9 mouse cellular contexts compared by ENCODE assay signal in genomic region chr5:113956510-113956909, GRCm38 (mm10). TPM values are rescaled to one million over a fixed set of nuclear protein-coding genes. Genes with fewer than 3 reads are reported as not detected.
DNase-seq lines count a peak whose midpoint lies in the region; ATAC-seq lines count a peak whose summit lies in the region.
"Had no signal": no experiment of that assay in that cellular context is flagged by ENCODE, and none has a peak within 500 bp of the region (broad histone marks: within the 10 kb centered on the region; RNA-seq: fewer than 3 reads in every experiment).

No protein-coding gene starts in this region.

- H3K9me3 ChIP-seq in hindbrain, embryonic 14.5 days (ENCODE audit: control insufficient read depth, low read length): no peaks in the 10 kb centered on the region

- H3K27ac ChIP-seq in hindbrain, embryonic 14.5 days: no peak overlapping the region

- no peaks in the 10 kb centered on the region for H3K4me1 ChIP-seq in hindbrain, embryonic 14.5 days (replicated peaks; ENCODE audit: control insufficient read depth, insufficient read depth, low read length)

- H3K36me3 ChIP-seq in hindbrain, embryonic 14.5 days (replicated peaks; ENCODE audit: control insufficient read depth, insufficient read depth): peaks cover 61% of the 10 kb centered on the region

- no peak overlapping the region for H3K9ac ChIP-seq in hindbrain, embryonic 14.5 days

- H3K4me2 ChIP-seq in hindbrain, embryonic 14.5 days (replicated peaks): no peak overlapping the region

- DNase-seq in R1 (ENCODE audit: low read depth, low spot score): peak; percentile 90
- DNase-seq in cerebellum, adult 8-10 months: peak; percentile 78
- DNase-seq in hindbrain, embryonic 14.5 days (ENCODE audit: low spot score): peak; percentile 93
- DNase-seq in left cerebral cortex, adult 11 months (ENCODE audit: low spot score): peak; percentile 40
- peak; percentile 70 for DNase-seq in skeletal muscle tissue, adult 2 months (ENCODE audit: low read depth, low spot score)
- DNase-seq in yolk sac, embryonic 10.5 days (ENCODE audit: low spot score): peak; percentile 72

- no peaks in the 10 kb centered on the region for H3K27me3 ChIP-seq in hindbrain, embryonic 14.5 days (ENCODE audit: control insufficient read depth, insufficient read depth, low read length)

- ATAC-seq in frontal cortex, adult (ENCODE audit: low TSS enrichment): peak; percentile 41; the same call in 1 of the 2 replicates
- ATAC-seq in hindbrain, embryonic 14.5 days (ENCODE audit: low FRiP score): peak; percentile 70; the same call in 1 of the 2 replicates
- ATAC-seq in megakaryocyte-erythroid progenitor cell, adult 5-6 weeks (replicated peaks; ENCODE audit: low FRiP score, low TSS enrichment, poor library complexity, severe bottlenecking): peak; percentile 47

- WGBS in hindbrain, embryonic 14.5 days: 6% methylated on average over 4 of the region's 4 CpGs

- no peak overlapping the region for H3K4me3 ChIP-seq in hindbrain, embryonic 14.5 days (replicated peaks; ENCODE audit: low read length)
- H3K4me3 ChIP-seq: myocyte had no signal

RNA-seq across cellular contexts. Expression of gene Ssh1, which starts 37.2 kb away (rescaled TPM):
- 17.8 and 19.4 TPM in 2 replicates for polyA plus RNA-seq in hindbrain, embryonic 14.5 days (2014; fragmentation: Nextera tagmentation; extraction: Ambion mirVana)
- total RNA-seq in megakaryocyte-erythroid progenitor cell, adult 5-6 weeks (2014; fragmentation: Nextera tagmentation): 12.5 and 20.6 TPM in 2 replicates
- total RNA-seq in megakaryocyte-erythroid progenitor cell, adult 5-6 weeks (2017): 3.7 and 5.1 TPM in 2 replicates

RNA-seq across cellular contexts. Expression of gene Dao, which starts 47.0 kb away (rescaled TPM):
- not detected in 2 replicates for polyA plus RNA-seq in hindbrain, embryonic 14.5 days (2014; fragmentation: Nextera tagmentation; extraction: Ambion mirVana)
- not detected in 2 replicates for total RNA-seq in megakaryocyte-erythroid progenitor cell, adult 5-6 weeks (2014; fragmentation: Nextera tagmentation)
- not detected in 2 replicates for total RNA-seq in megakaryocyte-erythroid progenitor cell, adult 5-6 weeks (2017)
- polyA plus RNA-seq: myocyte had no signal

RNA-seq across cellular contexts. Expression of gene Coro1c, which starts 48.0 kb away (rescaled TPM):
- 172 and 177 TPM in 2 replicates for polyA plus RNA-seq in hindbrain, embryonic 14.5 days (2014; fragmentation: Nextera tagmentation; extraction: Ambion mirVana)
- 56.5 and 80.4 TPM in 2 replicates for total RNA-seq in megakaryocyte-erythroid progenitor cell, adult 5-6 weeks (2014; fragmentation: Nextera tagmentation)
- 75.7 and 78.0 TPM in 2 replicates for total RNA-seq in megakaryocyte-erythroid progenitor cell, adult 5-6 weeks (2017)

Comparison
In these comparisons a context has a peak if more than half of its experiments do, and no peak if none do; other contexts are left out.
1. DNase-seq: peak in every context shown above with its lines; median percentile 93 in hindbrain, embryonic 14.5 days; 90 in R1; 78 in cerebellum, adult 8-10 months; 72 in yolk sac, embryonic 10.5 days; 70 in skeletal muscle tissue, adult 2 months; 40 in left cerebral cortex, adult 11 months.